Mouse (Mus musculus) G1E (cell line): Measurements from ENCODE around the gene Pttg1.

ENCODE experiments used
- CTCF ChIP-seq: IDR thresholded peaks from 2 replicates; pipeline ENCODE4 v1.5.1; 2012; ENCODE audit warnings: low read depth, low read length, inconsistent platforms, mixed read lengths
- GATA1 ChIP-seq: IDR thresholded peaks from 2 replicates; pipeline ENCODE4 v1.6.1; 2012; ENCODE audit warnings: borderline replicate concordance, low read length, inconsistent platforms, mixed read lengths
- GATA2 ChIP-seq: IDR thresholded peaks from 2 replicates; pipeline ENCODE4 v1.6.1; 2012; ENCODE audit warnings: low read depth, low read length, inconsistent platforms, borderline replicate concordance
- POLR2AphosphoS5 ChIP-seq: IDR thresholded peaks from 2 replicates; pipeline ENCODE4 v1.6.1; 2012; ENCODE audit warnings: low read depth, low read length, inconsistent platforms; ENCODE audit not compliant: insufficient replicate concordance
- TAL1 ChIP-seq: conservative IDR thresholded peaks from 2 replicates; pipeline ENCODE4 v1.6.1; 2012; ENCODE audit warnings: low read depth, low read length, inconsistent platforms, mixed read lengths

DNA sequence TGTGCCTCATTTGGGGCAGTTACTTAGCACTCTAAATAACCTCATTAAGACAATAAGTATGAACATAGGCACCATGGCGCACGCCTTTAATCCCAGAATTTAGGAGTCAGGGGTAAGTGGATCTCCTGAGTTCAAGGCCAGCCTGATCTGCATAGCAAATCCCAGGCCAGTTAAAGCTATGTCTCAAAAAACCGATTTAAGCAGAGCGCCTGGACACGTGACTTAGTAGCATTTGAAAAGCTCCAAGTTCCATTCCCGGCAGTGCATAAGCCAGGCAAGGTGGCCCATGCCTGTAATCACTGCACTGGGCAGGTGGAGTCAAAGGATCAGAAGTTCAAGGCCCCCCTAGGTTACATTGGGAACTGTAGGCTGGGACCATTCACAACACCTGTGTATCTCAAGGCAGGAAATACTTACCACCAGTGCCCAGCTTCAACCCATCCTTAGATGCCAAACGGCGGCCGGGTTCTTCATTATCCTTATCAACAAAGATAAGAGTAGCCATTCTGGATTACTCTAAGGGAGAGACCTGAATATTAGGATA lies 813 bp downstream of the Pttg1 start:
- TF ChIP-seq CTCF: no peak
- no peak for TF ChIP-seq TAL1
- TF ChIP-seq GATA1: no peak
- no peak for TF ChIP-seq GATA2
- TF ChIP-seq POLR2AphosphoS5: no peak
